Mouse (Mus musculus): Measurements from ENCODE around the gene Vmn2r83.
"Not testable (repeated sequence)": the region's sequence is repeated elsewhere in the genome, so short reads cannot be mapped to it uniquely, and the experiment has no call there.

The Vmn2r83 gene

GRCm38 (mm10) chr10:79468431-79468830, at the start of gene Vmn2r83:
Vmn2r83 (plus strand) TSS chr10:79468731.
- no peak for DNase-seq (ENCODE audit: low spot score in 2 of 2)

DNA sequence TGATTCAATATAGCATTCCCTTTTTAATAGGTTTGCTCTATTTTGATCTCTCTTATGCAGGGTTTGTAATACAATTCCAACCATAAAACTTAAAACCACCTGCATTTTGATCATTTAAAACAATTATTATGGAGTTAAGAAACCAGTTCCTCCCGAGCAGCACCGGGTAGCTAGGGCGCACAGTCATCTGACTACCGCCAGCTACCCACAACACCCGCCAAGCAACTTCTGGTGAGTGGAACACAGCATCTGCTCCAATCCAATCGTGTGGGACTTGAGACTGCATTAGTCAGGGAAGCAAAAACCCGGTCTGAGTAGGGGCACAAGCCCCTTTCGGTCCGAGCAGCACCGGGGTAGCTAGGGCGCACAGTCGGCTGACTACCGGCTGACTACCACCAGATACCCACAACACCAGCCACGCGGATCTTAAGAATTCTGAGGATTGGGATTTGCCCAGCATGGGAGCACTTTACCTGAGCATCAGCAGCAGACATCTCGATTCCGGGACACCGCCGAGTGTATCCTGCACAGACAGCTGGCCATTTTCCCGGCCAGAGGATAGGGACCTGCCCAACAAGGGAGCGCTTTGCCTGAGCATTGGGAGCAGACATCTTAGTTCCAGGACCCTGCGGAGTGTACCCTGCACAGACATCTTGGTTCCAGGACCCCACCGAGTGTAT, 33.2 kb upstream of the Vmn2r83 start:
- not testable (repeated sequence) for DNase-seq (ENCODE audit: low spot score in 2 of 2)

DNA sequence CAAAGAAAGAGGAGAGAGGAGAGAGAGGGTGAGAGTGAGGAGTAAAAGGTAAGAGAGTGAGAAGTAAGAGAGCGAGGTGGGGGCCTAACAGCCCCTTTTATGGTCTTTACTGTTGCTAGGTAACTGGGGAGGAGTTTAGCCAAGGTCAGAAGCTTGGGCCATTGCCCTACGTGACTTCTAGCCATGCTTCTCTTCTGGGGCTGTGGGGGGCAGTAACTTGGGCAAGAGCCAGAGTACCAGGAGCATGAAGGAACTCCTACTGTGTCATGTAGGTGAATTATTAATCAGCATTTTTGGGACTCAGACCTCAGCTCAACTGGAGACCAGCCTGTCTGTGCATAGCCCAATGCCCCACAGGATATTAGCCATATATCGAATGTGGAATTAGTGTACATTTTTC, 27.4 kb downstream of the Vmn2r83 start:
- no peak for DNase-seq (ENCODE audit: low spot score in 2 of 2)

DNA sequence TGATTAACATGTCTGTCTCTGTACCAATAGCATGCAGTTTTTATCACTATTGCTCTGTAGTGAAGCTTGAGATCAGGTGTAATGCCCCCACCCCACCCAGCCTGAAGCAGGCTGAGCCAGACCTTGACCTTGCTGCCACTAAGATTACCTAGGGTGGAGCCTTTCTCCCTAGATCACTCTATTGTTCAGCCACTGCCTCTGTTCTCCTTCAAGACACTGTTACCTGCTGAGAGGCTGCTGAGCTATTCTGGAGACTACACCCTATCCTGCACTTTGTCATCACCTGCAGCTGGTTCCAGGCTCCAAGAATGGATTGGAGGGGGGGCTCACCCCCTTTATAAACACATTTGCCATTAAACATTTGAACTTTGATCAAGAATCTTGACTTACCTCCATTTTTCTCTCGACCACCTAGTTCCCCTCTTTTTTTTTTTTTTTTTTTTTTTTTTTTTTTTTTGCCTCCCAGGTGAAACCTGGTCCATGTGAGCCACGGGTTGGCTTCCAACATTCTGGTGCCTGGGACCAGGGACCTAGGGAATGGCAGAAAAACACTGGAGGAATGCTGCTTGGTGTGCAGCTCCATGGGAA, 28.3 kb downstream of the Vmn2r83 start:
- no peak for DNase-seq (ENCODE audit: low spot score in 2 of 2)

DNA sequence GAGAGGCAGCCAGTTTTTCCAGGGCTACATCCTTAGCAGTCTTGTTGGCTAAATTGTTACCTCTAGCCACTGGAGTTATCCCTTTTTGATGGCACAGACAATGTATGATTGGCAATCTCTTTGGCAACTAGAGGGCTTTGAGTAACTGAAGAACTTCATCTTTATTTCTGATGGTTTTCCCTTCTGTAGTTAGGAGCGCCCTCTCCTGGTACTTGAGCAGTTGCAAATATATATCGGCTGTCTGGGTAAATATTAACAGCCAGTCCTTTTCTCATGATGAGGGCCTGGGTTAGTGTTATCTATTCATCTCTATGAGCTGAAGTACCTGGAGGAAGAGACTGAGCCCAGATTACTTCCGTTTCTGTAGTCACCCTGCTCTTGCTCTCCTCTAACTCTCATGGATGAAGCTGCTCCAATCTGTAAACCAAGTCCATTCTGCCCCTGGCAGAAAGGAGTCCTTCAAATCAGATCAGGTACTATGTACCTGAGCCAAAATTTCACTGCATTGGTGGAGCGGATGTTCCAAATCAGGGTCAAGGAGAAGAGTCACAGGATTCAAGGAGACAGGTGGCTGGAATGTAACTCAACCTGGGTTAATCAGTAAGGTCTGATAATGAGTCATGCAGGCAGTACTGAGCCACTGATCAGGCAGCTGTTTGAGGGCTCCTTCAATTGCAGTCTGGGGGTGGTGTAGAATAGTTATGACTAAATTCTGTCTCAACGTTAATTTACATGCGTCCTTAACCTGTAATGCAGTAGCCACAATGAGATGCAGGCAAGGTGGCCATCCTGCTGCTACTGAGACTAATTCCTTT, 34.5 kb downstream of the Vmn2r83 start:
- DNase-seq (ENCODE audit: low spot score in 2 of 2): no peak

DNA sequence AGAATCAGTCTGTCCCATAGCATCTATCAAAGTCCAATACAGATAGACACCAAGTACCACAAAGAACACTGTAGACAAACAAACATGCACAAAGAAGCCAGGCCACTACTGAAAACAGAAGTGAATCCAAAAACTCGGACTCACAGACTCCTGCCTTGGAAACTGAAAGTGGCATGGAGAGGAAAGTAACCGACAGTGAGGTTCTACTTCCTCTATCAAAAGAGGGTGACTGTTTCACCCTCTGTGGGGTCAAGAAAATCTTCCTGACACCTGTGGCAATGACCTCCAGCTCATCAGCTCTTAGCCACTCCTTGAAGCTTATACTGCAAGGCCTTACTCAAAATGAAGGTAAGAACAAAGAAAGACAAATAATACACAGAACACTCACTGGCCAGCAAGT, 38.2 kb downstream of the Vmn2r83 start:
- no peak for DNase-seq (ENCODE audit: low spot score in 2 of 2)

DNA sequence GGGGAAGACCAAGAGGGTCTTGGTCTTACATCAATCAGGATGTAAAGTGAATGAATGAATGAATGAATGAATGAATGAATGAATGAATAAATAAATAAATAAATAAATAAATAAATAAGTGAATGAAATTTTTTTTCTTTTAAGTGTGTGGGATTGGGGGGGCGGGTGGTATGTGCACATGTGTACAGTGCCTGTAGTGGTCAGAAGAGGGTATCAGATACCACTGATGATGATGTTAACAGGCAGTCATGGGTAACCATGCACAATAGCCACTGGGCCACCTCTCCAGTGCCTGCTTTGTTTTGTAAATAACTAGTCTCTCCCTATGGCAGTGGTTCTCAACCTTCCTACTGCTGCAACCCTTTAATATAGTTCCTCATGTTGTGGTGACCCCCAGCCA, 55.9 kb downstream of the Vmn2r83 start:
- no peak for DNase-seq (ENCODE audit: low spot score in 2 of 2)

DNA sequence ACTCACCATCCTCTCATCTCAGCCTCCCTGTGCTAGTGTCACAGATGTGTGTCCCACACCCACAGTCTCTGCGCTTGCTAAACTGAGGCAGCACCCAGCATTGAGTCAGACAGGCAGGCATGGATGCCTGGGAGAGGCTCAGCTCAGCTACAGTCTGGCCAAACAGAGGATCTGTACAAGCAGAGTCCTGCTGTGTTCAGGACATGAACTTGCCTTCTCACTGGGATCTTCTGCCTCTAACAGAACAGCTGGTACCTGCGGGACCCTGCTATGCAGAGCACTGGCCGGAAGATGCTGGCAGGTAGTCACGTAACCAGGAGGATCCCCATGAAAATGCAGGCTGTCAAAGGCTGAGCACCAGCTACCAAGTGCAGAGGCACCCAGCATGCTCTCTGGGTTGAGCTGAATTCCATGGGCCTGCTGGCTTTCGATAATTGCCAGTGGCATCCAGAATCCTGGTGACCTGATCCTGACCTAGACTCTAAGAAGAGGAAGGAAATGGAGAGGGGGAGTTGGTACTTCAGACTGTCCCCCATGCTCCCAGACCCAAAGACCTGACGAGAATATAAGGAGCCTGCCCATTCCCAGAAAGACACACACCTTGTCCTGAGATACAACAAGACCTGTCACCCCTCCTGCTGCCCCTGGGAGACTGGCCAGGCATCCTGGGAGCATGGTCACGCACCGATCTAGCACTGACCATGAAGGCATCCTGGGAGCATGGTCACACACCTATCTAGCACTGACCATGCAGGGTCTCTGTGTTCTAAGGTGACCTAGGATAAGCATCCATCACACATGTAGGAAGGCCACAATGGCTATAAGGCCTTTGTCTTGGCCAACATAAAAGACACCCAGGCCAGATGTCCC, 57.2 kb downstream of the Vmn2r83 start:
- DNase-seq (ENCODE audit: low spot score in 2 of 2): no peak

DNA sequence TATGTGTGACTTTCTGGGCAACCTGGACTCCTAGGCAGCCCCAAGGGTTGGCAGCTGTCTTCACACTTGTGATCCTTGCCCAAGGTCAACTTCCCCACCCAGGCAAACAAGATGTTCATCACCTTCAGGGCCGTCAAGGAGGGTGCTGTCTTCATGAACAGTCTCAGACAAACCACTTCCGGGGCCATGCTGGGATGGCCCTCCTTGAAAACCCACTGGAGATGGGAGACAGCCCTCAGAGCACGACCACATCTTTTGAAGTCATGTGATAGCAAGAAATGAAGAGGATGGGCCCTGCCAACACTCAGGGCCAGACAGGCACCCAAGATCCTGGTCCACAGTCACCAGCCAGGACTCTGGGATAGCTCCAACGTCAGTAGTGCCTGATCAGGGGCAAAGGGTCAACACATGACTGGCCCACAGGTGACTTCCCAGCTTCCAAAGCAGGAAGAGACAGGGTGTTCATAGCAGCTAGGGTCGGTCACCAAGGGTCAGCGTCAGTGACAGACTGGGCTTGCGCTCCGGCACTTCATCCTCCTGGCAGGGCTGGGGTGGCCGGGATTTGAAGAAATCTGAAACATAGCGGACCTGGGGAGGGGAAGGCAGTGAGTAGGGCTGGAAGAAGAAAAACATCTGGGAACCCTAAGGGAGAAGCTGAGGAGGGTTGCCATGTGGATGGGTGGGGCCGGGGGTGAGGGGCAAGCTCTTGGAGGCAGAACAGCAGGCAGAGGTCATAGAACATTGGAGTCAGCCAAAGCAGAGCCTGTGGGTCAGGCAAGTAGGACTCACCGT, 58.3 kb downstream of the Vmn2r83 start:
- DNase-seq (ENCODE audit: low spot score in 2 of 2): no peak

- no peak for DNase-seq (ENCODE audit: low spot score in 2 of 2)
These were observed 58.9 kb downstream of the Vmn2r83 start for GRCm38 (mm10) chr10:79527453-79527845.

DNA sequence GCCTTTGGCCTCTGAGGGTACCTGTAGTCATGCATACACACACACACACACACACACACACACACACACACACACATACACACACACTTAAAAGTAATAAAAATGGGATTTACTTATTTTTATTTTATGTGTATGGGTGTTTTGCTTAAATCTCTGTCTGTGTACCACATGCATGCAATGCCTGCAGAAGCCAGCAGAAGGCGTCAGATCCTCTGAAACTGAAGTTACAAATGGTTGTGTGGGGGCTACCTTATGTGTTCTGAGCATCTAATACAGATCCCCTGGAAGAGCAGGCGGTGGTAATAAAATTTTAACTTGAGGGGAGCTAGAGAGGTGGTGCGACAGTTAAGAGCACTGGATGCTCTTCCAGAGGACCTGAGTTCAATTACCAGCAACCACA, 59.5 kb downstream of the Vmn2r83 start:
- DNase-seq (ENCODE audit: low spot score in 2 of 2): no peak

- DNase-seq (ENCODE audit: low spot score in 2 of 2): no peak
These were observed 61.7 kb downstream of the Vmn2r83 start for GRCm38 (mm10) chr10:79530241-79530640.

GRCm38 (mm10) chr10:79530721-79531120, 62.2 kb downstream of the Vmn2r83 start:
- no peak for DNase-seq (ENCODE audit: low spot score in 2 of 2)

DNA sequence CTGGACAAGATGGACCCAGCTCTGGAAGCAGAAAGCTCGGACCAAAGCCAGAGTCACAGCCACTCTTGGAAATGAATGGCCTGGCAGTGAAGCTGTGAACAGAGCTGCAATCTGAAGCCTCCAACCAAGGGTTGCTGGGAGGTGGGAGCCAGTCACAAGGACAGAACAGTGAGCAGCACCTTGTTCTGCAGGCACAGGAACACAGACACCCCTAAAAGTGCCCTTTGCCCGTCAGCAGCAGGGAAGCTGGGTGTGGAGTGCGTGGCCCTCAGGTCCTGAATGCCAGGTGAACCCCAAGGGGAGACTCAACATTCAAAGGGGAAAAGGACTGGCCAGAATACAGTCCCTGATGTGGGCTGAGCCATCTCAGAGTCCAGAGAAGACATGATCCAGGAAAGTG, 63.1 kb downstream of the Vmn2r83 start:
- peak in 1 of 2 experiments; percentile 1 for DNase-seq (ENCODE audit: low spot score in 2 of 2)

DNA sequence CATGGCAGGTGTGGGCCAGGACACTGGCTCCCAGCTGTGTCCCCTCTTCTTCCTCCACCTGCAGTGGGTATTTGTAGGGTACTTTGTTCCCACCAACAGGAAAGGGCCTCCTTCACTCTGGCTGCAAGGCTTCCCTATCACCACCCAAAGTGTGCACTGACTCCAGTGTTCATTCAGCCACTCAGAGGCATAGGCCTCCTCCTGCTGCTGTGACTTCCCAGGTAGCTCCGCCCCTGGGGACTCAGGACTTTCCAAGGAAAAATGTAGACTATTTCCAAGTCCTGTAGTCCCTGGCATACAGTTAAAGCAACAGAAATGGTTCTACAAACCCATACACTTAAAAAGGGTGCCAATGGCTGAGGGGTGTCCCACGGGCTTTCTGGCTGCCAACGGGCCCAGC, 64.1 kb downstream of the Vmn2r83 start:
- peak in 1 of 2 experiments; percentile 1 for DNase-seq (ENCODE audit: low spot score in 2 of 2)

- peak in 1 of 2 experiments; percentile 41 for DNase-seq (ENCODE audit: low spot score in 2 of 2)
These were observed 64.8 kb downstream of the Vmn2r83 start, which contains the start of gene Plpp2 for GRCm38 (mm10) chr10:79533126-79533911. Plpp2 (minus strand) TSS chr10:79533796.

- peak in 1 of 2 experiments; percentile 0 for DNase-seq (ENCODE audit: low spot score in 2 of 2)
These were observed 65.9 kb downstream of the Vmn2r83 start for GRCm38 (mm10) chr10:79534426-79534825.

DNA sequence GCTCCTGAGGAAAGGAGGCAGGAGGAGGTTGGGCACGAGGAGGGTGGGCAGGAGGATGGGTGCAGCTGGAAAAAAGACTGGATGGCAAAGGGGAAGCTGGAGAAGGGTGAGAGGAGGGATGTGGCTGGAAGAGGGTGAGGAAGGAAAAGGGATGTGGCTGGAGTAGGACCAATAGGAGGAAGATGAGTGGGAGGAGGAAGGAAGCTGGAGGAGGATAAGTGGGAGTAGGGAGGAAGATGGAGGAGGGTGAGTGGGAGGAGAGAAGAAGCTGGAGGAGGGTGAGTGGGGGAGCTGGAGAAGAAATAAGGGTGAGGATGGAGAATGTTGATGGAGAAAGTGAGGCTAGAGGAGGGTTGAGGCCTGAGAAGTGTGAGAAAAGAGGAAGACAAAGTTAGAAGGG, 66.9 kb downstream of the Vmn2r83 start:
- peak in 1 of 2 experiments; percentile 11 for DNase-seq (ENCODE audit: low spot score in 2 of 2)

GRCm38 (mm10) chr10:79536461-79537080, 68.0 kb downstream of the Vmn2r83 start:
- peak in 1 of 2 experiments; percentile 14 for DNase-seq (ENCODE audit: low spot score in 2 of 2)

DNA sequence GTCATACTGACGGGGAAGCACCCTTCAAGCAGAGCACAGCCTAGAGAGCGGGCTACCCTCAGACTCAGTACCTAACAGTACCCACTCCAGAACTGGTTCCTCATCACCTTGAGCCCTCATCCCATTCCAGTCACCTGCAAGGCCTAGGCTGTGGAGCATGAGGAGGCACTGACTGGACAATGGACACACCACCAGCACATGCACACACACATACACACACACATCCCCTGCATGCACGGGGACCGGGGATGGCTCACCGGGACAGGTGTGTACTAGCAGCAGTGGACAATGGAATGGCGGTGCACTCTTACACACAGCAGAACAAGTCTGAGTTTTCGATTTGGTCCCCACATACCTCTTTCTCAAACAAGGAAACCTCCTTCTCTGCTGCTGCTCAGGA, 68.7 kb downstream of the Vmn2r83 start:
- peak in 1 of 2 experiments; percentile 10 for DNase-seq (ENCODE audit: low spot score in 2 of 2)

Data from cerebellum, postnatal 4 days (tissue).